In genomic region chr4:148137503-148137902, GRCm38 (mm10) we compare ENCODE assay signal across 22 mouse cellular contexts. TPM values are rescaled to one million over a fixed set of nuclear protein-coding genes. Genes with fewer than 3 reads are reported as not detected.
A peak's percentile ranks its signal among the peaks of the same experiment; 100 is the strongest.
DNase-seq lines count a peak whose midpoint lies in the region; ATAC-seq and TF ChIP-seq lines count a peak whose summit lies in the region.
"Had no signal": no experiment of that assay in that cellular context is flagged by ENCODE, and none has a peak within 500 bp of the region (broad histone marks: within the 10 kb centered on the region; RNA-seq: fewer than 3 reads in every experiment).

No protein-coding gene starts in this region.

- ATAC-seq in hindbrain, embryonic 11.5 days (ENCODE audit: low FRiP score): no peak
- ATAC-seq in hindbrain, embryonic 16.5 days: no peak
- ATAC-seq in midbrain, embryonic 12.5 days (ENCODE audit: low FRiP score, low read depth): no peak
- no peak for ATAC-seq in midbrain, postnatal 0 days (ENCODE audit: low FRiP score)
- ATAC-seq in midbrain, embryonic 15.5 days (replicated peaks): no peak
- ATAC-seq: forebrain, embryonic 14.5 days; forebrain, embryonic 16.5 days had no signal

- 75% methylated on average over 8 of the region's 8 CpGs for WGBS in hindbrain, embryonic 11.5 days
- 56% methylated on average over 8 of the region's 8 CpGs for WGBS in hindbrain, embryonic 16.5 days
- 75% methylated on average over 8 of the region's 8 CpGs for WGBS in midbrain, embryonic 12.5 days
- 71% methylated on average over 8 of the region's 8 CpGs for WGBS in midbrain, embryonic 10.5 days
- 57% methylated on average over 8 of the region's 8 CpGs for WGBS in midbrain, postnatal 0 days
- 57% methylated on average over 8 of the region's 8 CpGs for WGBS in midbrain, embryonic 15.5 days

- no peak for TF ChIP-seq CTCF in midbrain, postnatal 0 days (IDR thresholded peaks at IDR 0.05)

- H3K4me2 ChIP-seq in hindbrain, embryonic 11.5 days (replicated peaks; ENCODE audit: low read depth, low read length): no peak overlapping the region
- H3K4me2 ChIP-seq in hindbrain, embryonic 16.5 days (ENCODE audit: low read length): no peak overlapping the region
- H3K4me2 ChIP-seq in midbrain, embryonic 12.5 days (replicated peaks): no peak overlapping the region
- no peak overlapping the region for H3K4me2 ChIP-seq in midbrain, postnatal 0 days (ENCODE audit: low read depth, low read length, poor library complexity, severe bottlenecking)
- no peak overlapping the region for H3K4me2 ChIP-seq in midbrain, embryonic 15.5 days
- H3K4me2 ChIP-seq: embryonic facial prominence, embryonic 13.5 days; embryonic facial prominence, embryonic 15.5 days; forebrain, embryonic 12.5 days had no signal

- H3K27ac ChIP-seq in hindbrain, embryonic 11.5 days (ENCODE audit: low read depth, low read length): peak overlapping the region; percentile 24; the same call in 1 of the 2 replicates
- H3K27ac ChIP-seq in hindbrain, embryonic 16.5 days (ENCODE audit: low read depth, low read length): no peak overlapping the region
- peak overlapping the region; percentile 86; the same call in 1 of the 2 replicates for H3K27ac ChIP-seq in midbrain, embryonic 12.5 days (replicated peaks)
- H3K27ac ChIP-seq in midbrain, embryonic 10.5 days (replicated peaks): no peak overlapping the region
- H3K27ac ChIP-seq in midbrain, postnatal 0 days (ENCODE audit: low read depth, low read length): no peak overlapping the region
- H3K27ac ChIP-seq in midbrain, embryonic 15.5 days: no peak overlapping the region
- H3K27ac ChIP-seq: embryonic facial prominence, embryonic 13.5 days; embryonic facial prominence, embryonic 15.5 days; forebrain, embryonic 10.5 days; forebrain, embryonic 12.5 days had no signal

- H3K9ac ChIP-seq in hindbrain, embryonic 11.5 days (ENCODE audit: low read depth, low read length): no peak overlapping the region
- no peak overlapping the region for H3K9ac ChIP-seq in hindbrain, embryonic 16.5 days (ENCODE audit: low read depth, low read length)
- H3K9ac ChIP-seq in midbrain, embryonic 12.5 days (replicated peaks): no peak overlapping the region
- no peak overlapping the region for H3K9ac ChIP-seq in midbrain, postnatal 0 days (replicated peaks; ENCODE audit: low read length, poor library complexity, severe bottlenecking)
- no peak overlapping the region for H3K9ac ChIP-seq in midbrain, embryonic 15.5 days
- H3K9ac ChIP-seq: embryonic facial prominence, embryonic 13.5 days; embryonic facial prominence, embryonic 15.5 days; forebrain, embryonic 12.5 days had no signal

- H3K9me3 ChIP-seq in hindbrain, embryonic 11.5 days (ENCODE audit: control insufficient read depth, low read length): no peaks in the 10 kb centered on the region
- no peaks in the 10 kb centered on the region for H3K9me3 ChIP-seq in hindbrain, embryonic 16.5 days (ENCODE audit: control insufficient read depth, low read length)
- no peaks in the 10 kb centered on the region for H3K9me3 ChIP-seq in midbrain, embryonic 12.5 days
- no peaks in the 10 kb centered on the region for H3K9me3 ChIP-seq in midbrain, embryonic 10.5 days (replicated peaks)
- no peaks in the 10 kb centered on the region for H3K9me3 ChIP-seq in midbrain, postnatal 0 days (ENCODE audit: low read length)
- H3K9me3 ChIP-seq in midbrain, embryonic 15.5 days: no peaks in the 10 kb centered on the region
- H3K9me3 ChIP-seq: embryonic facial prominence, embryonic 13.5 days; embryonic facial prominence, embryonic 15.5 days; forebrain, embryonic 12.5 days had no signal

- peaks cover 7% of the 10 kb centered on the region; the same call in 1 of the 2 replicates for H3K4me1 ChIP-seq in hindbrain, embryonic 11.5 days (replicated peaks; ENCODE audit: control insufficient read depth, insufficient read depth, low read length)
- H3K4me1 ChIP-seq in hindbrain, embryonic 16.5 days (ENCODE audit: control insufficient read depth, insufficient read depth, low read depth, low read length): peaks cover 12% of the 10 kb centered on the region
- peaks cover 23% of the 10 kb centered on the region for H3K4me1 ChIP-seq in midbrain, embryonic 12.5 days
- H3K4me1 ChIP-seq in midbrain, embryonic 10.5 days: peaks cover 33% of the 10 kb centered on the region
- H3K4me1 ChIP-seq in midbrain, postnatal 0 days (ENCODE audit: insufficient read depth, low read length): no peaks in the 10 kb centered on the region
- H3K4me1 ChIP-seq in midbrain, embryonic 15.5 days: peaks cover 30% of the 10 kb centered on the region

- H3K4me3 ChIP-seq in hindbrain, embryonic 11.5 days (ENCODE audit: low read depth, low read length): no peak overlapping the region
- H3K4me3 ChIP-seq in hindbrain, embryonic 16.5 days (ENCODE audit: low read length): no peak overlapping the region
- H3K4me3 ChIP-seq in midbrain, embryonic 12.5 days: no peak overlapping the region
- no peak overlapping the region for H3K4me3 ChIP-seq in midbrain, embryonic 10.5 days
- H3K4me3 ChIP-seq in midbrain, postnatal 0 days (ENCODE audit: low read depth, low read length): no peak overlapping the region
- H3K4me3 ChIP-seq in midbrain, embryonic 15.5 days: no peak overlapping the region
- H3K4me3 ChIP-seq: embryonic facial prominence, embryonic 13.5 days; embryonic facial prominence, embryonic 15.5 days; erythroblast, embryonic 14.5 days; forebrain, embryonic 10.5 days; forebrain, embryonic 12.5 days had no signal

- peak; percentile 29 for DNase-seq in cerebellum, adult 9-11 months
- DNase-seq in cerebellum, adult 11-12 months: no peak
- no peak for DNase-seq in hindbrain, embryonic 11.5 days (ENCODE audit: low spot score)
- no peak for DNase-seq in midbrain, embryonic 10.5 days (ENCODE audit: low spot score)
- peak; percentile 27 for DNase-seq in midbrain, postnatal 0 days (ENCODE audit: low spot score)
- DNase-seq: adrenal gland, adult 2 months; adrenal gland, postnatal 10 days; adrenal gland, postnatal 25 days; cerebellum, adult 11 months; cerebellum, adult 8-10 months; cerebellum, postnatal 25 days; embryo, embryonic 11 days had no signal

- H3K36me3 ChIP-seq in hindbrain, embryonic 11.5 days (ENCODE audit: control insufficient read depth, insufficient read depth, low read length): no peaks in the 10 kb centered on the region
- no peaks in the 10 kb centered on the region for H3K36me3 ChIP-seq in hindbrain, embryonic 16.5 days (ENCODE audit: control insufficient read depth, insufficient read depth, low read length)
- no peaks in the 10 kb centered on the region for H3K36me3 ChIP-seq in midbrain, embryonic 12.5 days
- H3K36me3 ChIP-seq in midbrain, embryonic 10.5 days: 0 out of 2 replicates have a peak, but pooled peaks cover 2% of the 10 kb centered on the region
- H3K36me3 ChIP-seq in midbrain, postnatal 0 days (ENCODE audit: insufficient read depth, low read length): no peaks in the 10 kb centered on the region
- no peaks in the 10 kb centered on the region for H3K36me3 ChIP-seq in midbrain, embryonic 15.5 days (replicated peaks)
- H3K36me3 ChIP-seq: embryonic facial prominence, embryonic 13.5 days; embryonic facial prominence, embryonic 15.5 days; forebrain, embryonic 12.5 days had no signal

- H3K27me3 ChIP-seq in hindbrain, embryonic 11.5 days (ENCODE audit: control insufficient read depth, insufficient read depth, low read length): peaks cover 7% of the 10 kb centered on the region; the same call in 1 of the 2 replicates
- H3K27me3 ChIP-seq in hindbrain, embryonic 16.5 days (replicated peaks; ENCODE audit: control insufficient read depth, insufficient read depth, low read length): no peaks in the 10 kb centered on the region
- peaks cover 24% of the 10 kb centered on the region for H3K27me3 ChIP-seq in midbrain, embryonic 12.5 days
- peaks cover 29% of the 10 kb centered on the region for H3K27me3 ChIP-seq in midbrain, embryonic 10.5 days (ENCODE audit: low read depth, poor library complexity, severe bottlenecking)
- no peaks in the 10 kb centered on the region for H3K27me3 ChIP-seq in midbrain, postnatal 0 days (ENCODE audit: insufficient read depth, low read length)
- no peaks in the 10 kb centered on the region for H3K27me3 ChIP-seq in midbrain, embryonic 15.5 days (replicated peaks)
- H3K27me3 ChIP-seq: embryonic facial prominence, embryonic 15.5 days had no signal

RNA-seq across cellular contexts. Expression of gene Draxin, which starts 7.0 kb away (rescaled TPM):
- polyA plus RNA-seq in hindbrain, embryonic 11.5 days (2014; fragmentation: Nextera tagmentation; extraction: Ambion mirVana): 12.8 and 13.8 TPM in 2 replicates
- polyA plus RNA-seq in hindbrain, embryonic 16.5 days (2015; fragmentation: Nextera tagmentation; extraction: Ambion mirVana): 12.0 and 14.9 TPM in 2 replicates
- polyA plus RNA-seq in midbrain, embryonic 12.5 days (2016; fragmentation: Nextera tagmentation; extraction: Ambion mirVana): 16.7 and 16.8 TPM in 2 replicates
- 5.3 and 7.5 TPM in 2 replicates for polyA plus RNA-seq in midbrain, embryonic 10.5 days (2016; fragmentation: Nextera tagmentation; extraction: Ambion mirVana)
- 23.9 and 29.5 TPM in 2 replicates for total RNA-seq in midbrain, postnatal 0 days (2014; rRNA removed)
- polyA plus RNA-seq in midbrain, postnatal 0 days (2015; fragmentation: Nextera tagmentation; extraction: Ambion mirVana): 4.3 and 5.0 TPM in 2 replicates
- polyA plus RNA-seq in midbrain, embryonic 15.5 days (2015; fragmentation: Nextera tagmentation; extraction: Ambion mirVana): 15.1 and 15.7 TPM in 2 replicates
- polyA plus RNA-seq: erythroblast, embryonic 14.5 days had no signal

RNA-seq across cellular contexts. Expression of gene Mad2l2, which starts 7.3 kb away (rescaled TPM):
- polyA plus RNA-seq in hindbrain, embryonic 11.5 days (2014; fragmentation: Nextera tagmentation; extraction: Ambion mirVana): 82.5 and 88.2 TPM in 2 replicates
- polyA plus RNA-seq in hindbrain, embryonic 16.5 days (2015; fragmentation: Nextera tagmentation; extraction: Ambion mirVana): 98.0 and 105 TPM in 2 replicates
- polyA plus RNA-seq in midbrain, embryonic 12.5 days (2016; fragmentation: Nextera tagmentation; extraction: Ambion mirVana): 94.7 and 95.2 TPM in 2 replicates
- 72.6 and 85.2 TPM in 2 replicates for polyA plus RNA-seq in midbrain, embryonic 10.5 days (2016; fragmentation: Nextera tagmentation; extraction: Ambion mirVana)
- 42.0 and 51.7 TPM in 2 replicates for total RNA-seq in midbrain, postnatal 0 days (2014; rRNA removed)
- 84.0 and 89.1 TPM in 2 replicates for polyA plus RNA-seq in midbrain, postnatal 0 days (2015; fragmentation: Nextera tagmentation; extraction: Ambion mirVana)
- 99.2 and 112 TPM in 2 replicates for polyA plus RNA-seq in midbrain, embryonic 15.5 days (2015; fragmentation: Nextera tagmentation; extraction: Ambion mirVana)

RNA-seq across cellular contexts. Expression of gene Fbxo6, which starts 14.4 kb away (rescaled TPM):
- polyA plus RNA-seq in hindbrain, embryonic 11.5 days (2014; fragmentation: Nextera tagmentation; extraction: Ambion mirVana): 14.6 and 15.5 TPM in 2 replicates
- 20.3 and 22.9 TPM in 2 replicates for polyA plus RNA-seq in hindbrain, embryonic 16.5 days (2015; fragmentation: Nextera tagmentation; extraction: Ambion mirVana)
- 14.6 and 17.1 TPM in 2 replicates for polyA plus RNA-seq in midbrain, embryonic 12.5 days (2016; fragmentation: Nextera tagmentation; extraction: Ambion mirVana)
- polyA plus RNA-seq in midbrain, embryonic 10.5 days (2016; fragmentation: Nextera tagmentation; extraction: Ambion mirVana): 11.4 and 13.0 TPM in 2 replicates
- 23.4 and 27.7 TPM in 2 replicates for total RNA-seq in midbrain, postnatal 0 days (2014; rRNA removed)
- 23.6 and 25.8 TPM in 2 replicates for polyA plus RNA-seq in midbrain, postnatal 0 days (2015; fragmentation: Nextera tagmentation; extraction: Ambion mirVana)
- polyA plus RNA-seq in midbrain, embryonic 15.5 days (2015; fragmentation: Nextera tagmentation; extraction: Ambion mirVana): 21.6 and 21.7 TPM in 2 replicates

RNA-seq across cellular contexts. Expression of gene Fbxo44, which starts 22.8 kb away (rescaled TPM):
- 82.2 and 82.5 TPM in 2 replicates for polyA plus RNA-seq in hindbrain, embryonic 11.5 days (2014; fragmentation: Nextera tagmentation; extraction: Ambion mirVana)
- polyA plus RNA-seq in hindbrain, embryonic 16.5 days (2015; fragmentation: Nextera tagmentation; extraction: Ambion mirVana): 104 and 114 TPM in 2 replicates
- 77.4 and 79.8 TPM in 2 replicates for polyA plus RNA-seq in midbrain, embryonic 12.5 days (2016; fragmentation: Nextera tagmentation; extraction: Ambion mirVana)
- 39.6 and 58.5 TPM in 2 replicates for polyA plus RNA-seq in midbrain, embryonic 10.5 days (2016; fragmentation: Nextera tagmentation; extraction: Ambion mirVana)
- total RNA-seq in midbrain, postnatal 0 days (2014; rRNA removed): 169 and 189 TPM in 2 replicates
- polyA plus RNA-seq in midbrain, postnatal 0 days (2015; fragmentation: Nextera tagmentation; extraction: Ambion mirVana): 107 and 116 TPM in 2 replicates
- 93.3 and 97.6 TPM in 2 replicates for polyA plus RNA-seq in midbrain, embryonic 15.5 days (2015; fragmentation: Nextera tagmentation; extraction: Ambion mirVana)

RNA-seq across cellular contexts. Expression of gene Fbxo2, which starts 22.9 kb away (rescaled TPM):
- 3.0 and 3.2 TPM in 2 replicates for polyA plus RNA-seq in hindbrain, embryonic 11.5 days (2014; fragmentation: Nextera tagmentation; extraction: Ambion mirVana)
- polyA plus RNA-seq in hindbrain, embryonic 16.5 days (2015; fragmentation: Nextera tagmentation; extraction: Ambion mirVana): 24.9 and 31.1 TPM in 2 replicates
- 1.5 and 2.1 TPM in 2 replicates for polyA plus RNA-seq in midbrain, embryonic 12.5 days (2016; fragmentation: Nextera tagmentation; extraction: Ambion mirVana)
- polyA plus RNA-seq in midbrain, embryonic 10.5 days (2016; fragmentation: Nextera tagmentation; extraction: Ambion mirVana): 1.1 and 1.3 TPM in 2 replicates
- 13.5 and 17.5 TPM in 2 replicates for total RNA-seq in midbrain, postnatal 0 days (2014; rRNA removed)
- polyA plus RNA-seq in midbrain, postnatal 0 days (2015; fragmentation: Nextera tagmentation; extraction: Ambion mirVana): 17.0 and 18.1 TPM in 2 replicates
- polyA plus RNA-seq in midbrain, embryonic 15.5 days (2015; fragmentation: Nextera tagmentation; extraction: Ambion mirVana): 5.9 and 6.2 TPM in 2 replicates
- polyA plus RNA-seq: erythroblast, embryonic 14.5 days had no signal

Comparison
In these comparisons a context has a peak if more than half of its experiments do, and no peak if none do; other contexts are left out.
1. DNase-seq: peak in cerebellum, adult 9-11 months (single experiment) and midbrain, postnatal 0 days (single experiment); none in cerebellum, adult 11-12 months (single experiment), hindbrain, embryonic 11.5 days (single experiment) and midbrain, embryonic 10.5 days (single experiment).
2. H3K27ac ChIP-seq: peak in hindbrain, embryonic 11.5 days (single experiment) and midbrain, embryonic 12.5 days (single experiment); none in hindbrain, embryonic 16.5 days (single experiment), midbrain, embryonic 10.5 days (single experiment), midbrain, postnatal 0 days (single experiment) and midbrain, embryonic 15.5 days (single experiment).